Mouse (Mus musculus) hindbrain, embryonic 16.5 days (tissue): ENCODE results near the gene C2cd2l. TPM values are rescaled to one million over a fixed set of nuclear protein-coding genes. Genes with fewer than 3 reads are reported as not detected.

ENCODE experiments used
- ATAC-seq: fragments of 200-750 bp; cut with Nextera tagmentation; 2 replicates; pipeline ENCODE4 v1.8.0; 2017; ENCODE audit warnings: moderate TSS enrichment, moderate library complexity
- H3K27ac ChIP-seq: fragments of 300-500 bp; sonication (generic); 2 replicates; pipeline ENCODE4 v1.5.1; 2014; ENCODE audit warnings: low read depth, mild to moderate bottlenecking, control low read depth, low read length, moderate library complexity
- H3K27me3 ChIP-seq: fragments of 300-500 bp; sonication (generic); replicated peaks from 2 replicates; pipeline ENCODE4 v1.6.1; 2014; ENCODE audit warnings: low read length; ENCODE audit not compliant: control insufficient read depth, insufficient read depth
- H3K36me3 ChIP-seq: fragments of 300-500 bp; sonication (generic); 2 replicates; pipeline ENCODE4 v1.6.1; 2014; ENCODE audit warnings: mild to moderate bottlenecking, low read length, moderate library complexity, mixed read lengths; ENCODE audit not compliant: control insufficient read depth, insufficient read depth
- H3K4me1 ChIP-seq: fragments of 300-500 bp; sonication (generic); 2 replicates; pipeline ENCODE4 v1.6.1; 2014; ENCODE audit warnings: low read depth, low read length; ENCODE audit not compliant: control insufficient read depth, insufficient read depth
- H3K4me2 ChIP-seq: fragments of 300-500 bp; sonication (generic); 2 replicates; pipeline ENCODE4 v1.6.1; 2014; ENCODE audit warnings: mild to moderate bottlenecking, low read length, control low read depth, moderate library complexity
- H3K4me3 ChIP-seq: fragments of 300-500 bp; sonication (generic); 2 replicates; pipeline ENCODE4 v1.5.1; 2014; ENCODE audit warnings: mild to moderate bottlenecking, low read length, control low read depth, moderate library complexity
- H3K9ac ChIP-seq: fragments of 300-500 bp; sonication (generic); 2 replicates; pipeline ENCODE4 v1.6.1; 2014; ENCODE audit warnings: low read depth, mild to moderate bottlenecking, control low read depth, low read length, moderate library complexity
- H3K9me3 ChIP-seq: fragments of 300-500 bp; sonication (generic); 2 replicates; pipeline ENCODE4 v1.6.1; 2014; ENCODE audit warnings: mild to moderate bottlenecking, low read length, moderate library complexity; ENCODE audit not compliant: control insufficient read depth
- WGBS: fragments of 180-500 bp; shearing (Covaris S2); extraction: QIAGEN DNeasy Blood & Tissue Kit; methylation state at CpG from one replicate; pipeline ENCODE4 v1.1.7; 2014; 5-methylcytosine and 5-hydroxymethylcytosine counted together
- polyA plus RNA-seq: library from polyadenylated mRNA; unstranded; fragments of >200 nt; fragmentation: Nextera tagmentation; extraction: Ambion mirVana; gene quantifications from 2 replicates; pipeline ENCODE4 v1.2.1, GENCODE M21; 2015

The C2cd2l gene
- polyA plus RNA-seq, 1 experiment from 2014 or later = 23.1 TPM

GRCm38 (mm10) chr9:44287401-44288075 is 32.5 kb downstream of the C2cd2l start:
- peaks cover 12% of the 10 kb centered on the region for H3K36me3 ChIP-seq
- ATAC-seq = peak; percentile 67
- H3K9ac ChIP-seq = peak overlapping the region; percentile 93
- under 1% methylated on average over 39 of the region's 47 CpGs for WGBS
- peak overlapping the region; percentile 78 for H3K4me3 ChIP-seq
- peak overlapping the region; percentile 95 for H3K4me2 ChIP-seq
- H3K27ac ChIP-seq = peak overlapping the region; percentile 81
- H3K9me3 ChIP-seq = no peaks in the 10 kb centered on the region
- H3K27me3 ChIP-seq = no peaks in the 10 kb centered on the region
- peaks cover 20% of the 10 kb centered on the region for H3K4me1 ChIP-seq

- WGBS = 7% methylated on average over 11 of the region's 11 CpGs
- Histone ChIP-seq H3K4me1 (peaks cover 20% of the 10 kb centered on the region), H3K27me3 (no peaks in the 10 kb centered on the region), H3K36me3 (peaks cover 9% of the 10 kb centered on the region), H3K4me3 (peak overlapping the region; percentile 78), H3K27ac (peak overlapping the region; percentile 81), H3K9me3 (no peaks in the 10 kb centered on the region), H3K9ac (peak overlapping the region; percentile 93), H3K4me2 (peak overlapping the region; percentile 95)
- ATAC-seq = 0 out of 2 replicates have a peak, but pooled peaks have one; percentile 5
These were observed 33.1 kb downstream of the C2cd2l start for GRCm38 (mm10) chr9:44287003-44287400.

DNA sequence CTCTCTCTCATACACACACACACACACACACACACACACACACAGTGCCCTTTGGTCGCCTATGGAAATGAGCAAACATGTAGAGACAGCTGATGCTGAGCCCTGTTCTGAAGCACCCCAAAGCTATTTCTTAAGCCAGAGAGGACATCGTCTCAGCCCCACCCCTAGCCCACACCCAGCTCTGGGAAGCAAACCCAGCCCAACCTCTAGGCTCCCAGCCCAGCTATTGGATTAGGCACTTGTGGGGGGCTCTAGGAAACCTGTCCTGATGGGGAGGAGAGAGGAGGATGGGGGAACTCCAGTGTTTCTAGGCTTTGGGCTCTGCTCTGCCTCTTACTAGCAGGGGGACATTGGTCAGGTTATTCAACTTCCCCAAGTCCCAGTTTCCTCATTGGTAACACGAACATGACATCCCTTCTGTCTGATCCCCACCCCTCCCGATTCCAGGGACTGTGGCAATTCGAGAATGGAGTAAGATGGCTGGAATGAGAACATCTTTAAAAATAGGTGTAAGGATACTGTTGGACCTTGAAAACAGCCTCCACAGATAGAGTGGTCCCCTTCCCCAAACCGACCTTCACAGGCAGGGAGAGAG is 33.7 kb downstream of the C2cd2l start:
- H3K4me3 ChIP-seq = peak overlapping the region; percentile 78
- peaks cover 20% of the 10 kb centered on the region for H3K4me1 ChIP-seq
- H3K4me2 ChIP-seq = peak overlapping the region; percentile 95
- no peak overlapping the region for H3K27ac ChIP-seq
- peaks cover 11% of the 10 kb centered on the region for H3K36me3 ChIP-seq
- peak overlapping the region; percentile 30; the same call in 1 of the 2 replicates for H3K9ac ChIP-seq
- WGBS = 15% methylated on average over 6 of the region's 6 CpGs
- ATAC-seq = no peak
- H3K9me3 ChIP-seq = no peaks in the 10 kb centered on the region
- no peaks in the 10 kb centered on the region for H3K27me3 ChIP-seq

DNA sequence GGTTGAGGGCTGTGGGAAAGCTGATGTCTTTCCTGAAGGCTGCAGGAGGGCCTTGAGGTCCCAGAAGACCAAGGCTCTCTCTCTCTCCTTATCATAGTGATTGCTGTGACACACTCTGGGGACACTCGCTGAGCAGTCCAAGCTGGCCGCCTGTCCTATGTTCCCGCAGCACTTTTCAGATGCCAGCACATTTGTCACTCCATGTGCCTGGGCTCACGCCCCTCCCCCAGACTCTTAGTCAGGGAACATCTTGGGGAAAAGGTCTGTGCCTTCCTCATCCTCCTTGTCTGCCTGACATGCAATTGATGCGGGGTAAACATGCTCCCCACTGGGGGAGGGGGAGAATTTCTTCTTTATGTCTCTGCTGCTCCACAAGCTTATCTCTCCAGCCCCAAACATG is 36.9 kb downstream of the C2cd2l start:
- H3K4me1 ChIP-seq = peaks cover 15% of the 10 kb centered on the region
- H3K36me3 ChIP-seq = peaks cover 22% of the 10 kb centered on the region
- WGBS = 59% methylated on average over 5 of the region's 5 CpGs
- no peak overlapping the region for H3K4me2 ChIP-seq
- no peaks in the 10 kb centered on the region for H3K27me3 ChIP-seq
- no peak overlapping the region for H3K4me3 ChIP-seq
- H3K9ac ChIP-seq = no peak overlapping the region
- no peaks in the 10 kb centered on the region for H3K9me3 ChIP-seq
- no peak for ATAC-seq
- H3K27ac ChIP-seq = no peak overlapping the region

- Histone ChIP-seq H3K9me3 (no peaks in the 10 kb centered on the region), H3K9ac (no peak overlapping the region), H3K27me3 (no peaks in the 10 kb centered on the region), H3K4me1 (peaks cover 8% of the 10 kb centered on the region), H3K27ac (no peak overlapping the region), H3K4me2 (no peak overlapping the region), H3K4me3 (no peak overlapping the region), H3K36me3 (peaks cover 12% of the 10 kb centered on the region)
- ATAC-seq = no peak
- WGBS = 79% methylated on average over 4 of the region's 4 CpGs
These were observed 50.1 kb downstream of the C2cd2l start for GRCm38 (mm10) chr9:44269973-44270372.

- Histone ChIP-seq H3K27ac (no peak overlapping the region), H3K4me2 (no peak overlapping the region), H3K9ac (no peak overlapping the region), H3K9me3 (no peaks in the 10 kb centered on the region), H3K4me3 (no peak overlapping the region), H3K4me1 (peaks cover 13% of the 10 kb centered on the region), H3K27me3 (no peaks in the 10 kb centered on the region), H3K36me3 (peaks cover 6% of the 10 kb centered on the region)
- ATAC-seq = no peak
- 84% methylated on average over 3 of the region's 3 CpGs for WGBS
These were observed 51.0 kb downstream of the C2cd2l start for GRCm38 (mm10) chr9:44269077-44269476.

DNA sequence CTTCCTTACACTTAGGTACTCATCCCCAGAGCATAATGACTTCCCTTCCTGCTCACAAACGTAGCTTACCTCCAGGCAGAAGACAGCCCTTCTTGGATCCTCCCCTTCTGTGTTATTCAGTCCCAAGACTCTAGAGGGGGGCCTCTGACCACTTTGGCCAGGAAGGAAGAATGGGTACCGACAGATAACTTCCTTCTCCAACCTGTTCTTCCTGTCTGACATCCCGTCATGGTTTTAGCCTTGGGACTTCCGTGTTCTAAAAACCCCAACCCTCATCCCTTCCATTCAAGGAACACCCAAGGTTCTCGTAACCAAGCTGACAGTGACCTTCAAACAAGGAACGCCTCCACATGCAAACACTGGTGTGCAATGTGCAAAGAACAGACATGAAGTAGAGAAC is 51.7 kb downstream of the C2cd2l start, which contains the start of gene Nlrx1:
TSS of gene Nlrx1 (minus strand) at position 168 of the 400 bp plus-strand sequence.
- Histone ChIP-seq H3K4me3 (peak within 1 kb of the TSS; percentile 44), H3K4me2 (peak within 1 kb of the TSS; percentile 72), H3K27me3 (no peaks in the 10 kb centered on the region), H3K27ac (peak within 1 kb of the TSS; percentile 76), H3K36me3 (peaks cover under 1% of the 10 kb centered on the region; the same call in 1 of the 2 replicates), H3K4me1 (peaks cover 13% of the 10 kb centered on the region), H3K9me3 (no peaks in the 10 kb centered on the region), H3K9ac (peak within 1 kb of the TSS; percentile 77)
- WGBS = 84% methylated on average over 6 of the region's 6 CpGs
- no peak for ATAC-seq

- Histone ChIP-seq H3K36me3 (no peaks in the 10 kb centered on the region; the same call in 1 of the 2 replicates), H3K4me2 (peak overlapping the region; percentile 72), H3K9ac (peak overlapping the region; percentile 77), H3K4me3 (peak overlapping the region; percentile 44), H3K27me3 (no peaks in the 10 kb centered on the region), H3K9me3 (no peaks in the 10 kb centered on the region), H3K4me1 (peaks cover 13% of the 10 kb centered on the region), H3K27ac (peak overlapping the region; percentile 76)
- ATAC-seq = peak; percentile 85
- WGBS = 8% methylated on average over 26 of the region's 28 CpGs
These were observed 52.1 kb downstream of the C2cd2l start for GRCm38 (mm10) chr9:44268027-44268360.

- Histone ChIP-seq H3K4me1 (peaks cover 13% of the 10 kb centered on the region), H3K9me3 (no peaks in the 10 kb centered on the region), H3K4me2 (peak overlapping the region; percentile 72), H3K36me3 (no peaks in the 10 kb centered on the region), H3K27ac (peak overlapping the region; percentile 76), H3K4me3 (peak overlapping the region; percentile 44), H3K27me3 (no peaks in the 10 kb centered on the region), H3K9ac (peak overlapping the region; percentile 77)
- WGBS = 12% methylated on average over 19 of the region's 23 CpGs
- ATAC-seq = peak; percentile 34
These were observed 52.6 kb downstream of the C2cd2l start for GRCm38 (mm10) chr9:44267319-44268026.
